Mouse (Mus musculus): ENCODE data around the gene Usp25.

DNA sequence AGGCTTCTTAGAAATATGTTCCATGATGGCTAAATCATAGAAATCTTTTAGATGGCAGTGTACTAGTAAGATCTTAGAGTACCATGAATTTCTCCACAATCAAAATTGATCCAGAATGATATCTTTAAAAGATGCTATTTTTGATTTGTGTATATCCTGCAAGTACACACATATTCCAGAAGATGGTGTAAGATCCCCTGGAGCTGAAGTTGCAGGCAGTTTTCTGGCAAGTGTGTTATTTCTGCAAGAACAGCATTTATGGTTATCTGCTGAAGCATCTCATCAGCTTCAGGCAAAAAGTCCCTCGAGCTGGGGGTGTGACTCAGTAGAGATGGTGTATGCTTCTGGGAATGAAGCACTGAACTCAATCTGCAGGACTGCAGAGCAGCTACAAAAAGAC lies 112.4 kb downstream of the Usp25 start:
- TF ChIP-seq CTCF (IDR thresholded peaks at IDR 0.05) = no peak
- TF ChIP-seq EP300 (IDR thresholded peaks at IDR 0.05) = no peak
